Mouse (Mus musculus) stomach, postnatal 0 days (tissue): Measurements from ENCODE around the gene Ifna13.

ENCODE experiments used
- CTCF ChIP-seq: IDR thresholded peaks from 2 replicates; pipeline ENCODE4 v1.5.1; 2016; ENCODE audit warnings: antibody characterized with exemption, low read depth, mild to moderate bottlenecking, moderate library complexity
- EP300 ChIP-seq: optimal IDR thresholded peaks from 2 replicates; pipeline ENCODE3; 2016; ENCODE audit warnings: antibody characterized with exemption

DNA sequence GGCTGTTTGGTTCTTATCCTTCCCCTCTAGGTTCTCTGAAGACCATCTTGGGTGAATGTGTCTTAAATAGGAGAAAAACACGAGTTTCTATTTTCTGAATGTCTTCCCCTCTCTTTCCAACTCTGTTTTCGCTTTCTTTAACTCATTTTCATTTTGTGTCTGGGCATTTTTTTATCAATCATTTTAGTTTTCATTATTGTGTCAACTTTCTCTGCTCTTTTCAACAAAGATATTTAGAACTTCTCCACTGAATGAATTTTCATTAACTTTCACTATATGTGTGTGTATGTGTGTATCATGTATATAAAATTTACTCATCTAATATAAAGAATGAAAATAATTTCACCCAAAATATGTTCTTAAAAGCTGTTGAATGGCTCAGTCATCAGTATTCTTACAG, 47.0 kb upstream of the Ifna13 start, which contains the start of gene Ifnab:
- TF ChIP-seq CTCF (no peak), EP300 (no peak)
